Mouse (Mus musculus): ENCODE results near the gene Hyal2.

The Hyal2 gene

DNA sequence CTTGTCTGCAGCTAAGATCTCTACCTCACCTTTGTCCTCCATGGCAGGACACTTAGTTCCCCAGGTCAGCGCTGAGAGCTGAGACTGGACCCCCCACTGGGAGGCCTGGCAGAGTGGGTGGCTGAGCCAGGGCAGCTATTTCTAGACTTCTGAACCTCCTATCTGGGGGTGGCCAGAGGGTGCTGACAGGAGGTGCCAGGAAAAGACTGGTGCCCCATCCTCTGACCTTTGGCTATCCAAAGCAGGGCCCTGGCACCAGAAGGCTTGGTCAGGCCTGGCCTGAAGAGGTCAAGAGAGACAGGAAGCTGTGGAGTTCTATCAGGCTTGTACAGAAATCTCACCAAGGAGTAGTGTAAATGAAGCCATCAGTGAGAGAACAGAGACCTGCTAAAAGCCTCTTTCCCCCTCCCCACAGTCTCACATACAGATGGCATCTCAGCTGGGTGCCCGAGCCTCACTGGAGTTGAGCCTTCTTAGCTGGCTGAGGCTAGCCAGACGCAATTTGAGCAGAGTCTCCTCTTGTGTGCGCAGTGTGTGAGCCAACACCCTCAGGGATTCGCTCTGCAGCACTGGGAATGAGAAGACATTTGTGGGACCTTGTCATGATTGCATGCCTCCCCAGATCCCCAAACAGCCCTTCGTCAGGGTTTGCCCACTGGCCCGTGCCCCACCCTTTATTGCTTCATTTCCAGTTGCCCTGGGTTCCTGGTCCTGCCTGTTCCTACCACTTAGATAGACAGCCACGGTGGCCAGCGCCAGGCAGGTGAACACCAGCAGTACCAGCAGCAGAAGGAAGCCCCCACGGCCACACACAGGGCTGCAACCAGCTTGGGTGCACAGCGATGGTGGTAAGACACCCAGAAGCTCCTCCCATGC lies 25.6 kb downstream of the Hyal2 start:
- DNase-seq, result no peak

DNA sequence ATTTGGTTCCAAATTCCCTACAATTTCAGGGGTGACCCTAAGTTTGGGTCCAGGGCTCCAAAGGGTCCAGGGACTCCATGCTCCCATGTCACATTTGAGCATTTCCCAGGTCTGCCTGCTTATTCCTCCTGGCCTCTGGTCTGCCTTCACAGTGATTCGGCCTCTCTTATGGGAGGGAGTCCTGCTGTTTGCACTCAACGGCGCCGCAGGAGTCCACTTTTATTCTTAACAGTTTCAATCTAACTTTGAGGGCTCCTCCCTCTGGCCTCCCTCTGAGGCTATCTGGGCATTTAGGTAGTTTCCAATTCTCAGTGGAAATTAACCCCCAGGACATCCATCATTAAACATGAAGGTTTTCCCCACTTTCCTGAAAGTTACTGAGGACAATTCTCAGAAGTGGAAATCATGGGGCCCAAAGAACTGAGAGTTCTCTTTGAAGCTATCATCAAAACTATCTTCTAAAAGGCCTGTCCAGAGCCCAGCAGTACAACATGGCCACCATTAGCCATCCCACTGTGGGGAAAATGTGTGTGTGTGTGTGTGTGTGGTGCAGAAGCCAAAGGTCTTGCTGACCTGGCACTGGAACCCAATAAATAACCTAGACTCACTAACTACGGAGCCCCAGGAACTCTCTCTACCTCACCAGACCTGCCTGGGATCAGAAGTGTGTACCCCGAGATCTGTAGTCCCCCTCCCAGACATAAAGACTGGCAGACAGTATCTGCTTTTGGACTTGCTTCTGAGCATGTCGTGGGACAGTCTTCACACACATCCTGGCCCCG lies 26.7 kb downstream of the Hyal2 start:
- no peak for DNase-seq

DNA sequence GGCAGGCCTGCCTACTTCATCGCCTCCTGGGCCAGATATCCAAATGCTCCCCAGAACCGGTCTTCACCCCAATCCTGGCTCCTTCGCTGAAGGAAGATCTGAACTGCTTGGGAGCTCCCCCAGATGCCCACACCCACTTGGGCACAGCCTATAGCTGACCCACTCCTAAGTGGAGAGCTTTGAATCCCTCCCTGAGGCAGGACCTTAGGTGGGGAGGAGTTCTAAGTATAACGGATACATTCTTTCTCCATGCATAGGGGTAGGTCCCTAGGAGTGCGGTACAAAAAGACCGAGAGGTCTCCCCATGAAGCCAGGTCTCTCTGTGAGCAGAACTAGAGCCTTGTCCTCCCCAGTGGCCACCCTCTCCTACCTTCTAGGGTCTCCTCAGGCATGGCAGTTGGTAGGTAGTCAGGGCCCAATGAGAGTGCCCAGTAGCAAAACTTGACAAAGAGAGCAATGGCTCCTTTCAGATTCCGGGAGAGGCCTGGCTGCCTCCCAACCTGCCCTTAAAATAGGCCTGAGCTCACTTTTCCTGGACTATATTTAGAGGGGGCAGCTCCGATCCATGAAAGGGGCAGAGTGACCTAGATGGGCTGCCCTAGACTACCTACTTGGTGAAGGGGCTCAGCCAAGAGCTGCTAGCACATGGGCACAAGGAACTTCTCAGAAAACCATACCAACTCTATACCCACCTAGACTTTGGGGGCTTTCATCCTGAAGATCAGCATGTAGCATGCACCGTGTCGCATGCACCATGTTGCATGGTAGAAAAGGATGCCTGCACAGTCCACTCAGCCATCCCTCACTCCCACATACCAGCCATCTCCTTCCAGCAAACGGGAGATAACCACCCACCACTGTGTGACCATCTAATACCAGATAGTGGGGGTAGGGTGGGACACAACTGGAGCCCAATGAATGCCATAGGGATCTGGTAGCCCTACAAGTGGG lies 29.1 kb downstream of the Hyal2 start:
- no peak for DNase-seq

DNA sequence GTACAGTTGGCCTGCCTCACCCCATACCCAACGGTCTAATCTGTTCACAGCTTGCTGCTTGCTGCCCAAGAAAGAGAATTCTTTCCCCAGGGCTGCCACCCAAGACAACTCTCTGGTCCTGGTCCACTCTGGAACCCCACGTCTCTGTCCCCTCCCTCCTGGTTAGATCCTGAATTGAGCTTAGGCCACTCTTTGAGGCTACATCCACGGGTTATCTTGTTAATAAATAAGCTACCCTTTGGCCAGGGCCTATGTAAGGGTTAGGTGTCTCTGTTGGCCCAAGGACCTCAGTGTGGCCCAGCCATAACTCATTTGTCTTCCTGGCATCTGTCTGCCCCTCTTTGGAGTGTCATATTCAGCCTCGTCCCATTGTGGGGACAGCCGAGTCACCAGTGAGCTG lies 30.6 kb downstream of the Hyal2 start:
- DNase-seq, result no peak

DNA sequence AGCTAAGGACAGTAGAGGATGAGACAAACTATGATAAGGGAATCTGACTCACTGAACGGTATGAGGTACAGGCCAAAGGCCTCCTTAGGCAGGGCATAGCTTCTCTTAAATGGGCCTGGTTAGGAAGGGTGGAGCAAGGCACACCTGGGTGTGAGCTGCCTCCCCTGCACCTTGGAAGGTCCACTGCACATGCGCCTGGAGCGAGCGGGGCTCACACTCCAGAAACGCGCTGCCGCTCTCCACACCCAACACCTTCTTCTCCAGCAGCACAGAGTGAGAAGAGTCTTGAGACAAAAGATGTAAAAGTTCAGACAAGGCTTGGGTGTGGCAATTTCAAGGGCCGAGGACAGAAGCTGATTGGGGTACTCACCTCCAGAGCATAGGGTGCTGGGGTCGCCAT lies 31.7 kb downstream of the Hyal2 start:
- DNase-seq, result no peak

DNA sequence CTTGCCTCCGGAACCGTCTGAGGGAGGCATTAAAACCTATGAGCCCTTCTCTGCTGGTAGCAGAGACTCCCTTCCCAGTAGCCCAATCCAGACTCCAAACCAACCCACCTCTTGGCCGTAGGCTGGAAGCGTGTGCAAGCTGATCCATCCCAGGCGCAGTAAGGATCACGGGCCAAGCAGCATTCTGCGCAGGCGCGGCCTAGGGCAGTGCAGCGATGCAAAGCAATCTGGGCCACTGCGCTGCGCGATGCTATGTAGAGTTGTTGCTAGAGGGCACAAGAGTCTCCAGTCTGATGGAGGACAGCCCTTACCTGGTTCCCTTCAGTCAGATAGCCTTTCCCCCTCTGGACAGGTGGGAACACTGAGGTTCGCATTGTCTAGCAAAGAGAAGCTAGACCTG lies 32.1 kb downstream of the Hyal2 start:
- DNase-seq, result peak; percentile 41

DNA sequence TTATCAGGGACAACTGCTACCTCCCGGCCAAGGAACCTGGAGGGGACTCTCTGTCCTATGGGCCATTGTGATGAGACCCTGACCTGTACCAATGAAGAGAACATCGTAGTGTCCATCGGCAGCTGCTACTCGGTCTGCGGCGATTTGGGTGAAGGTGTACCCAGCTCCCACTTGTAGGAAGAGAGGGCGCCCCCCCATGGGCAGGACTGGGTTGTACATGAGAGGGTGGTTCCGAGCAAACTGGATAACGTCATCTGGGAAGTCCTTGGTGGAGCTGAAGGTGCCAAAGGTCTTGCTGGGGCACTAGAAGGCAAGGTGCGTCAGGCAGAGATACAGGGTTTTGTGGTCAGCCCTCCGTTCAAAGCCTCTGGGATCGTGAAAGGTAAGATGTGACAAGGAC lies 33.0 kb downstream of the Hyal2 start:
- DNase-seq, result no peak

DNA sequence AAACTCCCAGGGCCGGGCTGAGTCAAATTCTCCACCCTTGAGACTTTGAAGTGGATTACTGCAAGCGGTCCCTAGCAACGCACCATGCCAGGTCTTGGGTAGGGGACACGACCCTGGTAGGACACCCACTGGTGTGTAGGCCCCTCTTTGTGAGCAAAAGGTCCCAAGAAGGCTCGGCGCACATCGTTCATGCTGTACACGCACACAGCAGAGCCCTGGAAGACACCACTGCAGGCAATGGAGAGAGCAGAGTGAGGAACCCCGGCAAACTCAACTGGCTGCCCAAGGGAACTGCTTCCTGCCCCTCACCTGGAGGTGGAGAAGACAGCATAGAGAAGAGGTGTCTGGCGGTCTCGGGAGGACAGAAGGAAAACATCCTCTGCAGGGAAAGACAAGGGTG lies 33.5 kb downstream of the Hyal2 start:
- DNase-seq, result no peak

DNA sequence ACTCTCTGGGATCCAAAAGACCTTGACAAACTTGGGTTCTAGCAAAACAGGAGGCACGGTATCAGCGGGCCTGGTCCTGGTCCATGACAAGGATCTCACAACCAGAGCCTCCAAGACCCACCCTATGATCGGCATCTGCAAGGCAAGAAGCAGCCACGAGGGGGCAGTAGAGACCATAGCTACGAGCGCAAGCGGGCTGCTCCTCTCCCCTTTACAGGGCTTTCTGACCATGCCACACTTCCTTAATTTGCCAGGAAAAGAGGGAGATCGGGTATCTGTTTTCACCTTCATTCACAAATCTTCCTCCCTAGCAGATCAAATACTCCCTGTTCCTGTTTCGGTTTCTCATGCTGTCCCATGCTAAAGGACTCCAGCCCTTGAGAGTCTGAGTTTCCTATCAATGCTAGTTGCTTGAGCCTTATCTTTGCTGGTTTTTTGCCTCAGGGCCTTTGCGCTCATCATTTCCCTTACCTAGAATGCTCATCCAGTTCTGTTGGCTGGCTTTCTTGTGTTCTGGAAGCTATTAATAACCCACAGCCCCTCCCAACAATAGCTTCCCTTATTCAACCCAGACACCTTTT lies 34.4 kb downstream of the Hyal2 start:
- peak; percentile 84 for DNase-seq

DNA sequence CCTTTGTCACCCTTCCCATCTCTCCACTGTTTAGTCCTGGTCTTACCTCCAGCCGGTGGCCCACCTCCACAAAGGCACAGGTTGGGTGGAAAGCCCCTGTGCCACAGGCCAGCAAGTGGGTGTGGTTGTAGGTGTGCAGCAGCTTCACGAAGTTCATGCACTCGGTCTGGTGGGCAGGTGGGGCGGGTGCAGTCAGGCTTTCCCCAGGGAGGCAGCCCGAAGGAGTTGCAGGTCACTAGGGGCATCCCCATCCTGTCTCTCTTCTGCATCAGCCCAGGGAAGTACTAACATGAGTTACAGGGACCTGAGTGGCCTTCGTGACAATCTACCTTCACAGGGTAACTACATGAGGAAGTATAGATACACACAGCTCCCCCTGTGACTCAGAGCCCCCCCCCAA lies 35.5 kb downstream of the Hyal2 start:
- DNase-seq, result no peak

DNA sequence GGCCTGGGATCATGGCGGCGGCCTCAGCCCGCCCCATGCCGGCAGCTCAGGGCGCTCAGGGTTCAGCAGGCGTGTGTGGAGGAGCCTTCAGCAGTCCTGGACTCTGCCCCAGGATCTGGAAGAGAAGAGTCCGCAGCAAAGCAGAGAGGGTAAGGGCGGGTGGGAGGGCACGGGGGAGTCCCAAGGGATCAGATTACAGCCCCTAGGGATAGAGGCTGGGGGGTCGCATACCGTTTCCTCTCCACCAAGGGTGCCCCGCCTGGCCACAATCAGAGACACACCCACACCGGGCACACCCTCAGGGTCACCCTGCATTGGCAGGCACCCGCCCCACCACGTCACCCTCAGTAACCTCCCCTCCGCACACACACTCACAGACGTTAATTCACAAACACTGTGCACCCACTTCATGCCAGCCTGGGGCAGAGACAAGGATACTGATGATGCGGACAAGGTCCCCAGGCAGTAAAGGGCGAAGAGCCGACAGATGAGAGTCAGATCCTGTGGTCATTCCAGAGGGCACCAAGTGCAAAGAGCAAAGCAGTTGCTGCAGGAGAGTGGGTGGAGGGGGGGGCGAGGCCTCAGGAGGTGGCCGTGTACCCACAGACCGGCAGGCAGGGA lies 37.4 kb downstream of the Hyal2 start:
- DNase-seq, result no peak

DNA sequence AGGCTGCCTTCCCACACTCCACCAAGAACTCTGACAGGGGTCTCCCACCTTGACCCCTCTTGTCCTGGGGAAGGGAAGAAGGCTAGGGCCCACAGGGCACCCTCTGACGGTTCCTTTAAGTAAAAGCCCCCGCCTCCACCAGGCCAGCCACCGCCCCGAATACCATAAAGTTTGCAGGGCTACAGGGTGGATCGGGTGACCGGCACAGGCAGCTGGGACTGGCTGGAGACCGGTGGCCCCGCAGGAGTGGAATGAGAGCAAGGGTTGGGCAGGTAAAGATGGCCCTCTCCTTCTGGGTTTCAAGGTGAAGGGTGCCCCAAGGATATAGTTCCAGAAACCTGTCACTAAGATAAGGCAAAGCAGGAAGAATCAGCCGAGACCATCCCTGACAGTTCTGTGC lies 38.8 kb downstream of the Hyal2 start:
- no peak for DNase-seq

DNA sequence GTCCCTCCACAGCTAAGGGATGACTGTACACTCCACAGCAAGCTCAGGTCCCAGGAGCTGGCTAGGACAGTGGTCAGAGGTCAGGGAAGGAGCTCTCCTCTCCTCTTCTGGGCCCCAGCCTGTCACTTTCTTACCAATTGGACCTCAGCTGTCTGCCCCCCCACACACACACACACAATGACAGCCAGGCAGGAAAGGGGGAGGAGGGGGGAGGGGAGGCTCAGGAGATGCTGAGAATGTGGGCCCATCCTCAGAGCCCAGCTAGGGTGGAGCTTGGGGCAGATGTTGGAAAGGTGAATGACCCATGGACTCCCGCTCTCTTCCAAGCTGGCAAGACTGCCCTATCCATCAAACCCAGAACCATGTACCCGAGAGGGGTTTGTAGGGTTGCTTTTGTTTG lies 39.3 kb downstream of the Hyal2 start:
- no peak for DNase-seq

DNA sequence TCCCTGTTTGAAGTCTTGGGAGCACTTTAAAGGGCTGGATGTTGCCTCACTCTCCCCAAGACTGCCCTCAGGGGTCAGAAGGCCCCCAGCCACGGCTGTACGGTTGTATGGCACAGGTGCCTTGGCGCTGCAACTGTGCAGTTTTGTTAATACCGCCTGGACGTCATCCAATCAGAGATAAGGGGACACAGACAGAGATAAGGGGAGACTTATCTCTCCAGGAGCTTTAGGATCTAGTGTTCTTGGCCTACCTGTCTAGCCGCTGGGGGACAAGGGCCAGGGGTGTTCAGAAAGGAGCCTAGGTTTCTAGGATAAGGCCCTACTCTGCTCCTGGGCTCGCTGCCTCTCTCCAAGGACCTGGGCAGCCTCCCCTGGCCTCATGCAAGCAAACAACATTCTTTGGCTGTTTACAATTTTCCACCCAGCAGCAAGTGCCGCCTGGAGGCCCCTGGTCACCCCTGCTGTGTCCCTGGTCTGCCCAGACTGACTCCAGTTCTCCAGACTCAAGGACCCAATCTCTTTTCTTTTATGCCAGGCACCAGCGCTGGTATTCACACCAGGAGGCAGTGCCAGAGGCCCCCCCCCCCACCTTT lies 40.0 kb downstream of the Hyal2 start:
- DNase-seq, result no peak

DNA sequence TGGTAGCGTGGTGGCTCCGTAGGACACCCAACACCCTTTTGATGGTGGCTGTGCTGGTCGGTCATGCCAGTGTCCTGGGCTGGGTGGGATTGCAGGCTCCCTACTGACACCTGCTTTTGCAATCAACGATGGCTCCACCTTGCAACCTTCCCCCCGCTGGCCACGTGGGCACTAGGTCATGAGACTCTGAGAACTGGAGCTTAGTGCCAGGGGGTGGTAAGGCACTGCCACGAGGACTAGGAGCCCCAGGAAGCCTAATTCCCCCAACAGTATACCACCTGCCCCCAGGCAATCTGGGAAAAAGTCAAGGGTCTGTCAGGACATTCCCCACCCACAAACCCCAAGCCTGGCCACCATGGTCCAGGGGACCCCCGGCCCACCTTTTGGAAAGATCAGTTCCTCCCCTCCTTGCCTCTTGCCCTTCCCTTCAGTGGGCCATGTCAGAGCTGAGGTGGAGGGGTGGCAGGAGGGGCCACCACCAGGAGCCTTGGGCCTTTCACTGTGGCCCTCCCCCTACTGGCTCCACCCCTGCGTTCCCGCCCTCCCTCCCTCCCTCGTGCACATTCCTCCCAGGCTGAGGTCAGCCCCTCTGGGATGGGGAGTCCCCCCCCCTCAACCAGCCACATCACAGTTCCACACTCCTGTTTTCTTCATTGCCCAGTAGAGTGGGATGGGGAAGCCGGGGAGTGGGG lies 41.1 kb downstream of the Hyal2 start, which contains the start of gene Sema3b:
TSS of gene Sema3b (minus strand) at position 489 of the 692 bp plus-strand sequence.
- DNase-seq, result no peak

DNA sequence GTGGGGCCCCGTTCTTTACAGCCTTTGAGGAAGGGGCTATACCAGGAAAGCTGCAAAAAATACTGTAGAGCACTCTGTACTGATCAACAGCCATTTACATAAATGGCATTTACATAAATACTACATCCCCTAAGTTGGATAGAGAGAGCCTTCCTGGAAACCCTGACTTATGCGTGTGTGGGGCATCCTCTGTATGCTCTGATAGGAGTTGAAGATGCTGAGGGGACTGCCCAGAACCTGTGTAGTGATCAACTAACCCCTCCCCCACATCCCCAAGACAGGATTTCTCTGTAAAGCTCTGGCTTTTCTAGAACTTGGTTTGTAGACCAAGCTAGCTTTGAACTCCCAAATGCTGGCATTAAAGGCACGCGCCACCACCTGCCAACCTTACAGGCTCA lies 41.7 kb downstream of the Hyal2 start:
- DNase-seq, result no peak

DNA sequence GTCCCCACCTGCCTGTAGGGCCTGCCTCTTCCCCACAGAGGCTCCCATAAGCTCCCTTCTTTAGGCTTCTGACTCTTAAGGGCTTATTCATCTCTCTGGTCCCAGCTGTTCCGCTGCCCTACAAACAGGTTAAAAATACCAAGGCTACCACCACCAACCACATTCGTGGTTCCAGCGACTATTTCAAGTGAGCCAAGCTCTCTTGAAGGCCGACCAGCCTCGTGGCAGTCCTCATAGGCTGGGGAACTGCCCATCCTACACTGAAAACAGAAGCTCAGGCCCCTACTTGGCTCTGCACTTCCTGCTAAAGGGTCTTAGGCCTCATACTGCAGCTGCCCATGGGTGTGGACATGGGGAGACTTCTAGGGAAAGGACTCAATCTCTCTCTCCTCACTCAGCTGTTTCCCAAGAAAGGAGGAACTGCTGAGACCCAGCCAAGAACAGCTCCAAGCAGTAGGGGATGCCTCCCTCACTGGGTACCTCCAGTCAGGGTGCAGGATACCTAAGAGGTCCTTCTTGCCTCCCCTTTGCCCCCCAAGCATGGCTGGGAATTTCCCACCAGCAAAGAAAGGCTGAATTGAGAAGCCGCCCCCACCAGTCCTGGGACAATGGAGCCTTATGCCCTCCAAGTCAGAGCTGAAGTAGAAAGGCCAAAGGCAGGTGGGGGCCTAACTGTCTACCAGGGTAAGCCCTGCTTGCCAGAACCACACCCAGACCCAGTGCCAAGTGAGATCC lies 43.9 kb downstream of the Hyal2 start:
- no peak for DNase-seq

DNA sequence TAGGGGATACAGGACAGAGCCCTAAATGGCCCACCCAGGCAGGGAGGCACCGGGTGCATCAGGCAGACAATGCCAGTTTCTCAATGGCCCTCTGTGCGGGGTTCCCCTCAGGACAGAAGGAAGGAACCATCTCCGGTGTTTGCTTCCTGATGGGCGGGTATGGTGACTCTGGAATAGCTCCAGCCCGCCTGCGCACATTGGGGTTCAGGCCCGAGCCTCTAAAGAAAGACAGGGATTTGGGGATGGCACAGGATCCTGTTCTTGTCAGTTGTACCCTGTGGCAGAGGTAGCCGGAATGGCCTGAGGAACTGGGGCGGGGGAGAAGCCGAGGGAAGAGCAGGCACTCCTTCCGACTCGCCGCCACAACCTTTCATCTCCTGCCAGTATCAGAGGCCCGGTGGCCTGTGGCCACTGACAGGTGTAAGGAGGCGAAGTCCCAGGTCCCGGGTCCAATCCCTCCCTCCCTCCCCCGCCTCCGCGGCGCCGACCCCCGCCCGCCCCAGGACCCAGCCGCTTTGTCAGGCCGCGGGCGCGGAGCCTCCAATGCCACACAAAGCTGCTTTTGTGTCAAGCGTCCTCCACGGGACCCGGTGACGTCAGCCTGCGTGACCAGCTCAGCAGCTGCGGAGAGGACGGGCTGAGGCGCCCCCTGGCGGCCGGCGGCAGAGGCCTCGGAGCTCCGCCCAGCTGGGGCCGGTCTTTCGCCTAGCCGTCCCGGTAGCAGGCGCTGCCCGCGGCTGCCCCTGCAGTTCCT lies 44.6 kb downstream of the Hyal2 start:
- peak; percentile 99 for DNase-seq

DNA sequence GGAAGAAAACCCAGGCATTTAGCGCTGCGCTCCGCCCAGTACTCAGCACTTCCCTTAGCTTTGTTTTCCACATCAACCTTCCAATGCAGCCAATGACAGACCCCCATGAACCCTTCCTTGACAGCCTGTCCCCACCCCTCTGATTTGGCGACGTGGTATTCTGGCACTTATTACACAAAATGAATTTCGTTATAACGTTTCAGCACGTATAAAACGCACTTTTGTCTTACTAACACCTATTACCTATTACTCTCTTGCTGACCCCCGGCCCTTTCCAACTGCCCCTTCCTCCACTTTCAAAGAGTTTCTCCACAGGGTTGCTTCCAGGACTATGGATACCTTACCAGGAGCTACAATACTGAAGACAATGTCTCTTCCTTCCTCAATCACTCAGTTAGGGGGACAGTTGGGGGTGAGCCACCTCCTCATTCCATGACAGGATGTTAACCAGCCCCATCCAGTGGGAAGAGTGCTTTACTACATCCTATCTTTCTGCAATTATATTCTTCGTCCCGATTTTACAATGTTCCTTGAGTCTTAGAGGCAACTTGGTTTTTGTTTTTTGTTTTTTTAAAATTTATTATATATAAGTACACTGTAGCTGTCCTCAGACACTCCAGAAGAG lies 45.3 kb downstream of the Hyal2 start:
- no peak for DNase-seq

Data from right cerebral cortex, adult 18-20 months (tissue).